Mouse (Mus musculus) megakaryocyte, embryonic 14.5 days (primary cell): ENCODE results near the gene Nfe2l3.

ENCODE experiments used
- FLI1 ChIP-seq: IDR thresholded peaks from 2 replicates; pipeline ENCODE4 v1.6.1; 2012; ENCODE audit warnings: low read length, inconsistent platforms, mixed read lengths
- GATA1 ChIP-seq: IDR thresholded peaks from 3 replicates; pipeline ENCODE4 v1.6.1; 2012; ENCODE audit warnings: mixed read lengths, low read length, inconsistent platforms, borderline replicate concordance

GRCm38 (mm10) chr6:51423466-51424122, 8.9 kb upstream of the Nfe2l3 start:
- TF ChIP-seq GATA1 (no peak), FLI1 (no peak)
